Mouse (Mus musculus): Measurements from ENCODE around the gene Pstpip1.

DNA sequence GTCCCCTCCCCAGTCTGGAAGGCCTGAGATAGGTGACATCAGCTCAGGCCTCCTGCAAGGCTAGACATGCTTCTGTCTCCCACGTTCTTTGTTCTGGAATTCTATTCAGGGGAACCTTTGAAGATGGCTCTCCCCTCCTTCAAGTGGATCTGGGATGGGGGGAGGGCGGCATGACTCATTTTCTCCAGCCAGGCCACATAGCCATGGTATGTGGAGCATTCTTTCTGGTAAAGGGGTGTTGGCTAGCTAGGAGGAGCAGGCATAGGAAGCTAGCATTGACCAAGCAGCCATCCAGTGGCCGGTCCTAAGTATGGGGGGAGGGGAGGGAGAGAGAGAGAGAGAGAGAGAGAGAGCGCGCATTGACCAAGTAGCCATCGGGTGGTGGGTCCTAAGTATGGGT lies 17.8 kb downstream of the Pstpip1 start:
- TF ChIP-seq POLR2A (IDR thresholded peaks at IDR 0.05; ENCODE audit: borderline replicate concordance, insufficient read depth, low read length) (no peak), CTCF (IDR thresholded peaks at IDR 0.05; ENCODE audit: borderline replicate concordance, insufficient read depth, low read depth, low read length) (no peak)
